Mouse (Mus musculus): ENCODE results near the gene Slc11a2. TPM values are rescaled to one million over a fixed set of nuclear protein-coding genes. Genes with fewer than 3 reads are reported as not detected.

Slc11a2 gene
- polyA plus RNA-seq, 1 experiment from 2014 or later: 15.2 TPM

DNA sequence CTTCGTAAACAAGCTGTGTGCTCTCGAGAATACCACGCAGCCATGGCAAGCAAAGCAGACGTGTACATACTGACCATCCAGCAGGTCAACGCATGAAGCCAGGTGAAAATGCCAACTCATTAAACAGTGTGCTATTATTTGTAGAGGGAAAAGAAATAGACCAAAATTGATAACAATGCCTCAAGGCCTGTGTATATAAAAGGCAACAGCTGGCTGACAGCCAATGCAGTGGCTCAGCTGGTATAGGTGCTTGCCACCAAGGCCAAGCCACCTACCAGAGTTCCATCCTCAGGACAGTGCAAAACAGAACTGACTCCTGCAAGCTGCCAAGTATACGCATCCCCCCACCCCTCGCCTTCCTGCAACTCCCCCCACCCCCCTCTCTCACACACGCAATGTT is 9.2 kb downstream of the Slc11a2 start:
- no peak overlapping the region for H3K27ac ChIP-seq (ENCODE audit: low read depth, low read length)
- H3K4me3 ChIP-seq (ENCODE audit: low read depth, low read length): no peak overlapping the region
- 85% methylated on average over 8 of the region's 8 CpGs for WGBS
- no peak for DNase-seq (ENCODE audit: low spot score)
- ATAC-seq: no peak
- no peak overlapping the region for H3K4me2 ChIP-seq (ENCODE audit: low read length)
- H3K27me3 ChIP-seq (replicated peaks; ENCODE audit: control insufficient read depth, insufficient read depth, low read length): no peaks in the 10 kb centered on the region
- H3K9ac ChIP-seq (ENCODE audit: low read length): no peak overlapping the region
- no peaks in the 10 kb centered on the region for H3K9me3 ChIP-seq (replicated peaks; ENCODE audit: control insufficient read depth, low read length)
- no peaks in the 10 kb centered on the region for H3K4me1 ChIP-seq (ENCODE audit: control insufficient read depth, insufficient read depth, low read length)
- peaks cover 10% of the 10 kb centered on the region; the same call in 1 of the 2 replicates for H3K36me3 ChIP-seq (ENCODE audit: control insufficient read depth, insufficient read depth, low read length)

DNA sequence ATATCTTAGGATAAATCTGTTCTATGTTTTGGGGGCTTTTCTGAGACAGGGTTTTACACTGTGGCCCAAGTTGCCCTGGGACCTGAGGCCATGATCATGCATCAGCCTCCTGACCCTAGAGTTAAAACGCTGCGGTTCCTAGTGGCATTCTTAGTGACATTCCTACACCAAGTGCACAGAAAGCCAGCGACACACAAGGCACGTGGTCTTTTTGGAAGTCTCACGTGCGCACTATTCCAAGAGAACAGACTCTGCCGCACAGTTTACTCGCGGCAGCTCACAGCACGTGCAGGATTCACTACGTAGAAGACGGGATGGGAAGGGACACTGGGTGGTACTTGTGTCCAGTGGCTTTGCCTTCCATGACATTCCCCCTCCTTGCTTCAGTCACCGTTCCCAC is 9.9 kb downstream of the Slc11a2 start:
- no peak for ATAC-seq
- no peaks in the 10 kb centered on the region for H3K9me3 ChIP-seq (replicated peaks; ENCODE audit: control insufficient read depth, low read length)
- WGBS: 93% methylated on average over 13 of the region's 13 CpGs
- H3K4me2 ChIP-seq (ENCODE audit: low read length): no peak overlapping the region
- H3K9ac ChIP-seq (ENCODE audit: low read length): no peak overlapping the region
- no peak overlapping the region for H3K4me3 ChIP-seq (ENCODE audit: low read depth, low read length)
- H3K27ac ChIP-seq (ENCODE audit: low read depth, low read length): no peak overlapping the region
- no peak for DNase-seq (ENCODE audit: low spot score)
- H3K27me3 ChIP-seq (replicated peaks; ENCODE audit: control insufficient read depth, insufficient read depth, low read length): no peaks in the 10 kb centered on the region
- peaks cover 18% of the 10 kb centered on the region for H3K36me3 ChIP-seq (ENCODE audit: control insufficient read depth, insufficient read depth, low read length)
- no peaks in the 10 kb centered on the region for H3K4me1 ChIP-seq (ENCODE audit: control insufficient read depth, insufficient read depth, low read length)

DNA sequence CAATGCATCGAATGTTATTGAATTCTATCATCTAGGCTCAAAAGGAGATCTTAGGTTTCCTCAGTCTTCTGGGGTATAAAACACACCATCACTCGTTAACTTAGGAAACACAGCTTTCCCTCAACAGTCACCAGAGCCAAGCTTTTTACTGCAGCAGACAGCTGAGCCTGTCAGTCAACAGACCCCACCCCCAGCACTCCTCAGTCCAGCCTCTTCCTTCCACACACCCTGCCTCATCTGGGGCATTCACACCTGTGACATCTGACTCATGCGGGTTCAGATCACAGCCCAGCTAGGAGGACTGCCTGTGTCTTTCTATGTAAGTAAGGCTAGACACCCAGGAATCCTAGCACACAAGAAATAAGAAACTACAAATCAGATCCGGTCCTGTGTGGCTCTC is 10.9 kb downstream of the Slc11a2 start:
- no peaks in the 10 kb centered on the region for H3K27me3 ChIP-seq (replicated peaks; ENCODE audit: control insufficient read depth, insufficient read depth, low read length)
- H3K27ac ChIP-seq (ENCODE audit: low read depth, low read length): no peak overlapping the region
- H3K4me3 ChIP-seq (ENCODE audit: low read depth, low read length): no peak overlapping the region
- no peak for ATAC-seq
- H3K4me1 ChIP-seq (ENCODE audit: control insufficient read depth, insufficient read depth, low read length): no peaks in the 10 kb centered on the region
- H3K4me2 ChIP-seq (ENCODE audit: low read length): no peak overlapping the region
- no peaks in the 10 kb centered on the region for H3K9me3 ChIP-seq (replicated peaks; ENCODE audit: control insufficient read depth, low read length)
- DNase-seq (ENCODE audit: low spot score): no peak
- peaks cover 24% of the 10 kb centered on the region for H3K36me3 ChIP-seq (ENCODE audit: control insufficient read depth, insufficient read depth, low read length)
- H3K9ac ChIP-seq (ENCODE audit: low read length): no peak overlapping the region
- 71% methylated on average over 4 of the region's 4 CpGs for WGBS

DNA sequence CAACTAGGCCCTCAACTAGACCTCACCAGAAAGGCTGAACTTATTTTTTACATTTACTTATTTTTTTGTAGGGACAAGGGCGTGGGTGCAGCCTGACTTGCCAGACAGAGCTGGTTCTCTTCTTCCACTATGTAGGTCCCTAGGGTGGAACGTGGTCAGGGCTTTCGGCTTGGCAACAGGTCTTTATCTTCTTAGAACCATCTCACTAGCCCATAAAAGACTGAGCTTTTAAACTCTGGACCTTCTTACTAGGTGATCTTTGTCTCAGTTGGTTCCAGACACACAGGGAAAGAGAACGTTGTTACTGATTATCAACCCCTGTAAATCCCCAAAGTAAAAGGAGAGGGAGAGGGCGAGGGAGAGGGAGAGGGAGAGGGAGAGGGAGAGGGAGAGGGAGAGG is 11.6 kb downstream of the Slc11a2 start:
- WGBS: 84% methylated on average over 4 of the region's 5 CpGs
- Histone ChIP-seq H3K4me1 (ENCODE audit: control insufficient read depth, insufficient read depth, low read length) (no peaks in the 10 kb centered on the region), H3K4me3 (ENCODE audit: low read depth, low read length) (no peak overlapping the region), H3K9me3 (replicated peaks; ENCODE audit: control insufficient read depth, low read length) (no peaks in the 10 kb centered on the region), H3K9ac (ENCODE audit: low read length) (no peak overlapping the region), H3K4me2 (ENCODE audit: low read length) (no peak overlapping the region), H3K36me3 (ENCODE audit: control insufficient read depth, insufficient read depth, low read length) (peaks cover 30% of the 10 kb centered on the region), H3K27me3 (replicated peaks; ENCODE audit: control insufficient read depth, insufficient read depth, low read length) (no peaks in the 10 kb centered on the region), H3K27ac (ENCODE audit: low read depth, low read length) (no peak overlapping the region)
- DNase-seq (ENCODE audit: low spot score) (no peak), ATAC-seq (no peak)

DNA sequence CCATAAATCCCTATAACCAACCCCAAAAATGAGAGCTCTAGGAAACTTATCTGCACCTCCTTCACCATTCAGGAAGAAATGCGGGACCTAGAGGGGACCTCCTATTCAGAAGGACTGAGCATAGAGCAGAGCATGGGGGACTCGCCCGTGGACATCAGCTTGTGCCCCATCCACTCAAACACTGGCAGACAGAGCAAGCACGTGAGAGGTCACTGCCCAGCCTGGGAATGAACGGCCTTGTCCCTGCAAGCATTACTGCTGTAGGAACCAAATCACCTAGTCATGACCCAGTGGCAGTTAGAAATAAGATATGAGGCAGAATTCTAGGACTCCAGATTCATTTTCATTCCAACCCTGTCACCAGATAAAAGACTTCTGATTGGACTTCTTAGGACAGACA is 13.1 kb downstream of the Slc11a2 start:
- H3K9ac ChIP-seq (ENCODE audit: low read length): no peak overlapping the region
- no peak overlapping the region for H3K27ac ChIP-seq (ENCODE audit: low read depth, low read length)
- peaks cover 42% of the 10 kb centered on the region for H3K36me3 ChIP-seq (ENCODE audit: control insufficient read depth, insufficient read depth, low read length)
- no peaks in the 10 kb centered on the region for H3K27me3 ChIP-seq (replicated peaks; ENCODE audit: control insufficient read depth, insufficient read depth, low read length)
- no peak for DNase-seq (ENCODE audit: low spot score)
- H3K4me2 ChIP-seq (ENCODE audit: low read length): no peak overlapping the region
- H3K4me1 ChIP-seq (ENCODE audit: control insufficient read depth, insufficient read depth, low read length): no peaks in the 10 kb centered on the region
- no peaks in the 10 kb centered on the region for H3K9me3 ChIP-seq (replicated peaks; ENCODE audit: control insufficient read depth, low read length)
- no peak overlapping the region for H3K4me3 ChIP-seq (ENCODE audit: low read depth, low read length)
- no peak for ATAC-seq
- WGBS: 85% methylated on average over 5 of the region's 5 CpGs

DNA sequence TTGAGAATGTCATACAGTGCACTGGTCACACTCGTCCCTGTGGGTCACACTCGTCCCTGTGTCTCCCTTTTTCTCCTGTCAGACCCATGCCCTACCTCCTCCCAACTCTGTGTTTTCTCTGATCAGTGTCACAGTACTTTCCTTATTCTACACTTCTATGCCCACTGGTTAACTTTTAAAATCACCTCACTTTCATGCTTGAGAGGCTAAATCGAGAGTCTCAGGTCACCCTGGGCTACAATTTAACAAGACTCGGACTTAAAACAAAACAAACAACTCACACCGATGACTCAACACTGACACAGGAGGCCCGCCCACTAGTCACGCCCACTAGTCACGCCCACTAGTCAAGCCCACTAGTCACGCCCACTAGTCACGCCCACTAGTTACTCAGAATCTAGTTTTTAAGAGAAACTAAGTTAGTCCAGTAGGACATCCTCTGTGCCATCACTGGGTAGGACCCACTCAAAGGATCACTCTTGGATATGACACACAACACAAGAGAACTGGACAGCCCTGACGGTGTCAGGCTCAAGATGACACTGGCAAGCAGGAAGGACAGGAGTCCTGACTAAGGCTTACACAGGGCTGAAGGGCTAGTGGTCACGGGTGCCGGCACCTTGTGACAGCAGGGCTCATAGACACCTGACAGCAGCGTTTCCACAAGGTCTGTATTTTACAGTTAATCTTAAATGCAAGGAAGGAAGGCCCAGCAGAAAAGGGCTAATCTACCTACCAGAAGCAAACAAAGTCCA is 13.8 kb downstream of the Slc11a2 start:
- no peak for DNase-seq (ENCODE audit: low spot score)
- Histone ChIP-seq H3K27ac (ENCODE audit: low read depth, low read length) (no peak overlapping the region), H3K4me2 (ENCODE audit: low read length) (no peak overlapping the region), H3K9me3 (replicated peaks; ENCODE audit: control insufficient read depth, low read length) (no peaks in the 10 kb centered on the region), H3K4me1 (ENCODE audit: control insufficient read depth, insufficient read depth, low read length) (no peaks in the 10 kb centered on the region), H3K9ac (ENCODE audit: low read length) (no peak overlapping the region), H3K4me3 (ENCODE audit: low read depth, low read length) (no peak overlapping the region), H3K27me3 (replicated peaks; ENCODE audit: control insufficient read depth, insufficient read depth, low read length) (no peaks in the 10 kb centered on the region), H3K36me3 (ENCODE audit: control insufficient read depth, insufficient read depth, low read length) (peaks cover 45% of the 10 kb centered on the region)
- 64% methylated on average over 14 of the region's 14 CpGs for WGBS
- ATAC-seq: no peak

DNA sequence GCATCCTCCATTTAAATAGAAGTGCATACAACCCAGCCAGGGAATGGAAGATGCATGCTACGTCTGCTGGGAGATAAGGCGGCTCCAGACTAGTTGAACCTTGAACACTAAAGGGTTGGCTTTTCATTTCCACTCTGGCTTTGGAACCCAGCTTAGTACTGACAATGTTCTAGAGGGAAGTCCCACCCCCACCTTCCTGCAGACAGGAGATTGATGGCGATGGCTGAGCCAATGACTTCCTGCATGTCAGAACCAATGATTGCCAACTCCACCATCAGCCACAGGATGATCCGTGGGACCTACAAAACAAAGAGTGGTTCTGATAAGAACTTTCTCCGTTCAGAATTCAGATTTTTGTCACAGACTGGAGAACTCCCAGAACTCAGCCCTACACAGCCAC is 18.8 kb downstream of the Slc11a2 start:
- no peak overlapping the region for H3K9ac ChIP-seq (ENCODE audit: low read length)

DNA sequence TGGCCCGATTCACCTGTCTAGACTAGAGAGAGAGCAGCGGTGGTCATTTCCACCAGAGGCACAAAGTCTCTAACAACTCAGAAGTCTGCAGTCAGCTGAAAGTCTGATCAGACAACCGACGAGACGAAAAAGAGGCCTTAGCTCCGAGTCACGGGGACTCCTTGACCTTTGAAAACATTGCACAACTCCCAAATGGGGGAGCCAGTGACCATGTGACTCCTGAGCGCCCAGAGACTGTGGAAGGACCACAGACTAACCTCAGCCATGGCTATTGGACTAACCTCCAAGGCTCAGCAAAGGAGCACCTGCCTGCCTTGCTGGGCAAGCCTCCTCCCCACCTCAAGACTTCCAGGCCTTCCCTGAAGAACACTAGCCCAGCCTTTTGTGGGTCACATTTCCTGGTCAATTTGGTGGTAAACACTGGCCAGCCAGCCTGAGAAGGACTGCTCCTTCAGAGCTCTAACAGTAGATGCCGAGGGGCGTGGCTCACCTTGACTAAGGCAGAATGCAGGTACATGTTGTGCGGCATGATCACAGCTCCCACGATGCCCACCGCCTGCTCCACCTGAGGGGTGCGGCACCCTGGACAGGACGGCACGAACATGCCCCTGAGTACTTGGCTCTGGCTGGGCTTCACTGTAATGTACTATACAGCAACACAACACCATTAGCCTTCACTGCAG is 21.4 kb downstream of the Slc11a2 start:
- H3K27ac ChIP-seq (ENCODE audit: low read depth, low read length): no peak overlapping the region
- WGBS: 96% methylated on average over 16 of the region's 16 CpGs
- no peak for ATAC-seq
- no peak overlapping the region for H3K4me3 ChIP-seq (ENCODE audit: low read depth, low read length)
- H3K4me1 ChIP-seq (ENCODE audit: control insufficient read depth, insufficient read depth, low read length): no peaks in the 10 kb centered on the region
- no peak for DNase-seq (ENCODE audit: low spot score)
- no peaks in the 10 kb centered on the region for H3K27me3 ChIP-seq (replicated peaks; ENCODE audit: control insufficient read depth, insufficient read depth, low read length)
- H3K36me3 ChIP-seq (ENCODE audit: control insufficient read depth, insufficient read depth, low read length): peaks cover 93% of the 10 kb centered on the region
- no peak overlapping the region for H3K4me2 ChIP-seq (ENCODE audit: low read length)
- no peak overlapping the region for H3K9ac ChIP-seq (ENCODE audit: low read length)
- no peaks in the 10 kb centered on the region for H3K9me3 ChIP-seq (replicated peaks; ENCODE audit: control insufficient read depth, low read length)

More for the DNA sequence above, 18.8 kb downstream of the Slc11a2 start:
- 93% methylated on average over 5 of the region's 5 CpGs for WGBS
- no peaks in the 10 kb centered on the region for H3K9me3 ChIP-seq (replicated peaks; ENCODE audit: control insufficient read depth, low read length)
- peaks cover 87% of the 10 kb centered on the region for H3K36me3 ChIP-seq (ENCODE audit: control insufficient read depth, insufficient read depth, low read length)
- no peak overlapping the region for H3K4me3 ChIP-seq (ENCODE audit: low read depth, low read length)
- DNase-seq (ENCODE audit: low spot score) (no peak), ATAC-seq (no peak)
- H3K4me1 ChIP-seq (ENCODE audit: control insufficient read depth, insufficient read depth, low read length): no peaks in the 10 kb centered on the region
- no peak overlapping the region for H3K27ac ChIP-seq (ENCODE audit: low read depth, low read length)
- no peaks in the 10 kb centered on the region for H3K27me3 ChIP-seq (replicated peaks; ENCODE audit: control insufficient read depth, insufficient read depth, low read length)
- H3K4me2 ChIP-seq (ENCODE audit: low read length): no peak overlapping the region

DNA sequence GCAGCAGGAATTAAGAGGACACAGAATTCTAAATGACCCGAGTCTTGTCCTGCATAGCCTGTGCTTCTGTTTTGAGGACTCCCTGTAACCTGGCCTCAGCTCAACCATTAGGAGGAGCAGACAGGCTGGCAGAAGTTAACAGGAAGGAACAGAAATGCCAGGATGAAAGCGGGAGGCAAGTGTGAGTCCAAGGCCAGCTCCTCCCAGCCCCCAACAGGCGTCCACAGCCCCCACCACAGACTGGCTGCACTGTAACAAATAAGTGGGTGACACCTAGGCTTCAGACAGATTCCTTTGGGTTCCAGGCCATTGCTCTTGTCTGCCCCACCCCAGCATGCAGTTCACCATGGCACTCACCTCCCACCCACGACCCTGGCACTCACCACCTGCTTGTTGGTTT is 22.1 kb downstream of the Slc11a2 start:
- no peaks in the 10 kb centered on the region for H3K4me1 ChIP-seq (ENCODE audit: control insufficient read depth, insufficient read depth, low read length)
- no peak overlapping the region for H3K27ac ChIP-seq (ENCODE audit: low read depth, low read length)
- H3K27me3 ChIP-seq (replicated peaks; ENCODE audit: control insufficient read depth, insufficient read depth, low read length): no peaks in the 10 kb centered on the region
- no peak for ATAC-seq
- WGBS: 92% methylated on average over 4 of the region's 4 CpGs
- H3K9me3 ChIP-seq (replicated peaks; ENCODE audit: control insufficient read depth, low read length): no peaks in the 10 kb centered on the region
- no peak for DNase-seq (ENCODE audit: low spot score)
- H3K4me3 ChIP-seq (ENCODE audit: low read depth, low read length): no peak overlapping the region
- no peak overlapping the region for H3K4me2 ChIP-seq (ENCODE audit: low read length)
- H3K36me3 ChIP-seq (ENCODE audit: control insufficient read depth, insufficient read depth, low read length): peaks cover 91% of the 10 kb centered on the region
- no peak overlapping the region for H3K9ac ChIP-seq (ENCODE audit: low read length)
